Mouse (Mus musculus) lung, postnatal 0 days (tissue): ENCODE results near the gene Hspbap1.

Experiments used
- CTCF ChIP-seq: IDR thresholded peaks from 2 replicates; pipeline ENCODE4 v1.5.1; 2016; ENCODE audit warnings: antibody characterized with exemption, mild to moderate bottlenecking
- EP300 ChIP-seq: IDR thresholded peaks from 2 replicates; pipeline ENCODE4 v1.6.1; 2016; ENCODE audit warnings: antibody characterized with exemption, mild to moderate bottlenecking, control low read depth

- TF ChIP-seq CTCF (no peak), EP300 (no peak)
Observed at GRCm38 (mm10) chr16:35870581-35871047, 100.4 kb downstream of the Hspbap1 start.
